Mouse (Mus musculus) myocyte (in vitro differentiated cells): ENCODE data around the gene BC030867.

ENCODE experiments used
- MAX ChIP-seq: IDR thresholded peaks from one replicate; pipeline ENCODE4 v1.6.1; 2011; ENCODE audit warnings: low read depth, mild to moderate bottlenecking, control low read depth
- USF1 ChIP-seq: IDR thresholded peaks from one replicate; pipeline ENCODE4 v1.6.1; 2011; ENCODE audit warnings: low read depth, mild to moderate bottlenecking, control low read depth, moderate library complexity

GRCm38 (mm10) chr11:102277754-102278153 is 29.1 kb downstream of the BC030867 start:
- no peak for TF ChIP-seq USF1
- TF ChIP-seq MAX, result no peak
